In genomic region chr3:54443791-54444190, GRCm38 (mm10) we compare ENCODE assay signal across 29 mouse cellular contexts.
DNase-seq lines count a peak whose midpoint lies in the region; ATAC-seq and TF ChIP-seq lines count a peak whose summit lies in the region.
"Had no signal": no experiment of that assay in that cellular context is flagged by ENCODE, and none has a peak within 500 bp of the region (broad histone marks: within the 10 kb centered on the region; RNA-seq: fewer than 3 reads in every experiment).

No protein-coding gene starts in this region.

- H3K4me2 ChIP-seq in heart, postnatal 0 days (ENCODE audit: low read depth, low read length): no peak overlapping the region
- H3K4me2 ChIP-seq: embryonic facial prominence, embryonic 15.5 days; heart, embryonic 13.5 days; hindbrain, embryonic 14.5 days; limb, embryonic 15.5 days; lung, embryonic 14.5 days; midbrain, embryonic 11.5 days; stomach, embryonic 15.5 days had no signal

- H3K27ac ChIP-seq in heart, postnatal 0 days (ENCODE audit: low read depth): peak overlapping the region; percentile 34; the same call in 1 of the 2 replicates
- H3K27ac ChIP-seq: embryonic facial prominence, embryonic 15.5 days; heart, adult 2 months; heart, embryonic 13.5 days; hindbrain, embryonic 14.5 days; limb, embryonic 10.5 days; limb, embryonic 15.5 days; liver, embryonic 14.5 days; stomach, embryonic 15.5 days had no signal

- no peaks in the 10 kb centered on the region for H3K36me3 ChIP-seq in heart, postnatal 0 days (replicated peaks; ENCODE audit: control insufficient read depth, insufficient read depth, low read length)
- H3K36me3 ChIP-seq: embryonic facial prominence, embryonic 15.5 days; heart, embryonic 13.5 days; limb, embryonic 10.5 days; limb, embryonic 15.5 days; stomach, embryonic 15.5 days had no signal

- 68% methylated on average over 1 of the region's 1 CpGs for WGBS in heart, postnatal 0 days

- no peak for TF ChIP-seq EP300 in heart, postnatal 0 days (IDR thresholded peaks at IDR 0.05; ENCODE audit: low read depth)

- no peak for TF ChIP-seq CTCF in heart, postnatal 0 days (IDR thresholded peaks at IDR 0.05; ENCODE audit: low read depth)

- no peaks in the 10 kb centered on the region for H3K27me3 ChIP-seq in heart, postnatal 0 days (ENCODE audit: control insufficient read depth, insufficient read depth, low read length)
- H3K27me3 ChIP-seq: CH12.LX; embryonic facial prominence, embryonic 15.5 days; heart, embryonic 13.5 days; limb, embryonic 15.5 days; stomach, embryonic 15.5 days had no signal

- peak; percentile 8 for DNase-seq in embryo, embryonic 10.5 days (ENCODE audit: low spot score)
- no peak for DNase-seq in embryo, embryonic 9.5 days (ENCODE audit: extremely low spot score)
- no peak for DNase-seq in heart, postnatal 0 days (ENCODE audit: low spot score)
- no peak for DNase-seq in heart, adult 18-20 months
- DNase-seq in NIH3T3 (ENCODE audit: low read depth): peak; percentile 61
- DNase-seq in retina, embryonic 14.5 days (ENCODE audit: low spot score): peak; percentile 26
- no peak for DNase-seq in cerebellum, postnatal 36 days
- no peak for DNase-seq in ovary, postnatal 14 days (ENCODE audit: low spot score)
- DNase-seq: cerebellum, adult 11-12 months; cerebellum, postnatal 10 days; gastrocnemius, postnatal 25 days; heart, adult 2 months; kidney, adult 9 months; kidney, postnatal 10 days; layer of hippocampus, postnatal 36 days; lung, embryonic 14.5 days; lung, postnatal 14 days had no signal

- H3K4me1 ChIP-seq in heart, postnatal 0 days (ENCODE audit: control insufficient read depth, insufficient read depth): no peaks in the 10 kb centered on the region
- H3K4me1 ChIP-seq: limb, embryonic 10.5 days; limb, embryonic 15.5 days; stomach, embryonic 15.5 days had no signal

- no peak overlapping the region for H3K4me3 ChIP-seq in heart, postnatal 0 days (ENCODE audit: low read depth, low read length)
- H3K4me3 ChIP-seq: embryonic facial prominence, embryonic 15.5 days; heart, adult 2 months; heart, embryonic 13.5 days; limb, embryonic 10.5 days; limb, embryonic 15.5 days; stomach, embryonic 15.5 days had no signal

- no peak overlapping the region for H3K9ac ChIP-seq in heart, postnatal 0 days (replicated peaks; ENCODE audit: low read depth, low read length)
- H3K9ac ChIP-seq: embryonic facial prominence, embryonic 15.5 days; heart, embryonic 13.5 days; hindbrain, embryonic 14.5 days; limb, embryonic 15.5 days; liver, embryonic 14.5 days; lung, embryonic 14.5 days; stomach, embryonic 15.5 days had no signal

- no peak for ATAC-seq in heart, postnatal 0 days (ENCODE audit: insufficient read depth, low read depth)
- ATAC-seq: forebrain, embryonic 14.5 days; intestine, postnatal 0 days; midbrain, embryonic 16.5 days had no signal

- no peaks in the 10 kb centered on the region for H3K9me3 ChIP-seq in heart, postnatal 0 days (replicated peaks; ENCODE audit: control insufficient read depth, low read length)
- H3K9me3 ChIP-seq: heart, embryonic 13.5 days; limb, embryonic 10.5 days; limb, embryonic 15.5 days; stomach, embryonic 15.5 days had no signal

Comparison
In these comparisons a context has a peak if more than half of its experiments do, and no peak if none do; other contexts are left out.
1. DNase-seq: peak in embryo, embryonic 10.5 days (single experiment), NIH3T3 (single experiment) and retina, embryonic 14.5 days (single experiment); none in embryo, embryonic 9.5 days (single experiment), heart, postnatal 0 days (single experiment), heart, adult 18-20 months (0 of 2), cerebellum, postnatal 36 days (0 of 2) and ovary, postnatal 14 days (single experiment).